Mouse (Mus musculus) CD4-positive helper T cell, adult 2 months (primary cell): Measurements from ENCODE around the gene Padi6.

Experiments used
- DNase-seq: peaks from one replicate; pipeline ENCODE4 v3.0.0-alpha.2; 2012; ENCODE audit warnings: low read depth, missing footprints, low spot score

Padi6 gene

GRCm38 (mm10) chr4:140708297-140708927 lies 34.0 kb downstream of the Padi6 start:
- DNase-seq: no peak

GRCm38 (mm10) chr4:140707615-140708014 lies 34.8 kb downstream of the Padi6 start:
- no peak for DNase-seq

- no peak for DNase-seq
Measured at GRCm38 (mm10) chr4:140704166-140704565, 38.3 kb downstream of the Padi6 start.

GRCm38 (mm10) chr4:140703636-140704035 lies 38.8 kb downstream of the Padi6 start:
- DNase-seq: no peak

GRCm38 (mm10) chr4:140702611-140703327 lies 39.7 kb downstream of the Padi6 start:
- peak; percentile 87 for DNase-seq

- DNase-seq: peak; percentile 85
Measured at GRCm38 (mm10) chr4:140701716-140702561, 40.5 kb downstream of the Padi6 start.

GRCm38 (mm10) chr4:140701049-140701715 lies 41.3 kb downstream of the Padi6 start:
- DNase-seq: peak; percentile 89

- no peak for DNase-seq
Measured at GRCm38 (mm10) chr4:140700269-140701018, 42.0 kb downstream of the Padi6 start, which contains the start of gene Rcc2. Rcc2 (plus strand) TSS chr4:140700541.

- peak; percentile 88 for DNase-seq
Measured at GRCm38 (mm10) chr4:140699441-140700127, 42.9 kb downstream of the Padi6 start.

- DNase-seq: no peak
Measured at GRCm38 (mm10) chr4:140695675-140696585, 46.5 kb downstream of the Padi6 start.

- DNase-seq: no peak
Measured at GRCm38 (mm10) chr4:140695146-140695545, 47.3 kb downstream of the Padi6 start.

GRCm38 (mm10) chr4:140694551-140695060 lies 47.8 kb downstream of the Padi6 start:
- no peak for DNase-seq

GRCm38 (mm10) chr4:140693513-140693912 lies 48.9 kb downstream of the Padi6 start:
- no peak for DNase-seq

- no peak for DNase-seq
Measured at GRCm38 (mm10) chr4:140691481-140691880, 51.0 kb downstream of the Padi6 start.

GRCm38 (mm10) chr4:140689873-140690655 lies 52.4 kb downstream of the Padi6 start:
- peak; percentile 47 for DNase-seq

GRCm38 (mm10) chr4:140688826-140689425 lies 53.5 kb downstream of the Padi6 start:
- DNase-seq: no peak

- no peak for DNase-seq
Measured at GRCm38 (mm10) chr4:140688044-140688825, 54.2 kb downstream of the Padi6 start.
